Mouse (Mus musculus) heart, adult 2 months (tissue): ENCODE data around the gene Srr. TPM values are rescaled to one million over a fixed set of nuclear protein-coding genes. Genes with fewer than 3 reads are reported as not detected.
A peak's percentile ranks its signal among the peaks of the same experiment; 100 is the strongest.

Experiments
- DNase-seq, 2 experiments: peaks; one replicate each; pipeline ENCODE4 v3.0.0; 2021
- H3K27ac ChIP-seq: fragments of 200-600 bp; 2 replicates; pipeline ENCODE4 v1.8.1; 2022
- H3K27me3 ChIP-seq: fragments of 200-500 bp; 2 replicates; pipeline ENCODE4 v1.6.1; 2012; ENCODE audit warnings: mild to moderate bottlenecking, low read length, inconsistent platforms, mixed read lengths; ENCODE audit not compliant: control insufficient read depth, insufficient read depth
- H3K36me3 ChIP-seq: fragments of 200-500 bp; 2 replicates; pipeline ENCODE4 v1.6.1; 2012; ENCODE audit warnings: low read length, inconsistent platforms; ENCODE audit not compliant: control insufficient read depth, insufficient read depth
- H3K4me1 ChIP-seq: fragments of 200-500 bp; 2 replicates; pipeline ENCODE4 v1.6.1; 2011; ENCODE audit warnings: low read length; ENCODE audit not compliant: control insufficient read depth, insufficient read depth
- H3K4me3 ChIP-seq: fragments of 200-600 bp; 2 replicates; pipeline ENCODE4 v1.8.1; 2022
- H3K79me2 ChIP-seq: fragments of 200-500 bp; replicated peaks from 2 replicates; pipeline ENCODE4 v1.6.1; 2012; ENCODE audit warnings: mild to moderate bottlenecking, inconsistent platforms, low read length, moderate library complexity, mixed read lengths; ENCODE audit not compliant: control insufficient read depth, insufficient read depth
- H3K9ac ChIP-seq: fragments of 200-500 bp; 2 replicates; pipeline ENCODE4 v1.6.1; 2012; ENCODE audit warnings: low read depth, mild to moderate bottlenecking, control low read depth, inconsistent platforms, low read length, mixed read lengths
- CTCF ChIP-seq: fragments of 200-600 bp; IDR thresholded peaks from 2 replicates; pipeline ENCODE4 v1.8.1; 2022; ENCODE audit warnings: antibody characterized with exemption, mild to moderate bottlenecking, moderate library complexity
- EP300 ChIP-seq: fragments of 200-500 bp; IDR thresholded peaks from 2 replicates; pipeline ENCODE4 v1.6.1; 2011; ENCODE audit warnings: low read depth, low read length, control low read depth; ENCODE audit not compliant: insufficient read depth
- POLR2A ChIP-seq: fragments of 200-500 bp; IDR thresholded peaks from 2 replicates; pipeline ENCODE4 v1.6.1; 2011; ENCODE audit warnings: mild to moderate bottlenecking, low read depth, low read length, control low read depth; ENCODE audit not compliant: insufficient read depth
- WGBS: fragments of 180-500 bp; shearing (Covaris S2); methylation state at CpG from one replicate; pipeline ENCODE4 v1.1.7; 2018; 5-methylcytosine and 5-hydroxymethylcytosine counted together
- intact Hi-C: fragments of 180-260 bp; cut with DNase I; formaldehyde crosslinking; loops from one replicate; pipeline ENCODE4 v1.15.1; 2025
- polyA plus RNA-seq: library from polyadenylated mRNA; depleted of rRNA; stranded (reverse); fragments of >200 nt; gene quantifications from 2 replicates; pipeline ENCODE4 v1.2.3, GENCODE M21; 2012
- total RNA-seq, 2 experiments: library from RNA; stranded (reverse); gene quantifications; 2 replicates each; pipeline ENCODE4 v1.2.3; 2021

Srr gene
- total and polyA plus RNA-seq, 3 experiments: 12.6 to 31.7 (median 24.1) TPM

DNA sequence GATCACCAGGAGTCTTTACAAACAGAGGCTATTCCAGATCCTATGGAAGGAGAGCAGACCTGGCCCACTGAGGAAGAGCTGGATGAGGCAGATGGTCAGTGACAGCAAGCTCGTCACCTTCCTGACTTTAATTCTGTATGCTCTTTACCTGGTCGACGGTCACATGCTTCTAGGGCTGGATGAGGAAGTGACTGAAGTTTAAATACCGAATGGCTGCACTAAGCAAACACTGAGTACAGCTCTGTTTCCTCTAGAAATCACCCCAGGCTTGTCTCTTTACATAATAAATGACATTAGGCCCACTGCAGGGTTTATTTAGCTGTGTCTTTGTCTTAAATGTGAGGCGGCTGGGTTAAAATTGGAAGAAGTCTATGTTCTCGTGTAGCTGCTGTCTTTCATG, 24.2 kb downstream of the Srr start:
- intact Hi-C loops: no loop called here
- H3K79me2 ChIP-seq: no peaks in the 10 kb centered on the region; the same call in 1 of the 2 replicates
- no peak overlapping the region for H3K27ac ChIP-seq
- H3K36me3 ChIP-seq: peaks cover 1% of the 10 kb centered on the region; the same call in 1 of the 2 replicates
- TF ChIP-seq EP300: no peak
- no peak for TF ChIP-seq CTCF
- TF ChIP-seq POLR2A: no peak
- H3K27me3 ChIP-seq: no peaks in the 10 kb centered on the region
- 84% methylated on average over 6 of the region's 6 CpGs for WGBS
- no peak overlapping the region for H3K9ac ChIP-seq
- no peaks in the 10 kb centered on the region for H3K4me1 ChIP-seq
- H3K4me3 ChIP-seq: no peak overlapping the region
- DNase-seq: no peak

DNA sequence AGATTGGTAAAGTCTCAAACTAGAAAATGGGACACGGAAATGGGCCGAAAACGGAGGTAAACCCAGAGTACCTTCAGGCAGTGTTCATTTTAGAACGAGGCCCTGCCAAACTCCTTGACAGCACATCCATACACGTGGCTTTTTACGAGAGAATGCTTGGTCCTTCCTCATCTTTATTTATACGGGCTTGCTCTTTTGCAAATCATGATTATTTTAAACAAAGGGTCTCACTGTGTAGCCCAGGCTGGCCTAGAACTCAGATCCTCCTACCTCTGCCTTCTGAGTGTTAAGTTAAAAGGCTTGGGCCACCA, 27.3 kb downstream of the Srr start:
- no peak for TF ChIP-seq EP300
- TF ChIP-seq CTCF: no peak
- TF ChIP-seq POLR2A: no peak
- intact Hi-C loops: no loop called here

DNA sequence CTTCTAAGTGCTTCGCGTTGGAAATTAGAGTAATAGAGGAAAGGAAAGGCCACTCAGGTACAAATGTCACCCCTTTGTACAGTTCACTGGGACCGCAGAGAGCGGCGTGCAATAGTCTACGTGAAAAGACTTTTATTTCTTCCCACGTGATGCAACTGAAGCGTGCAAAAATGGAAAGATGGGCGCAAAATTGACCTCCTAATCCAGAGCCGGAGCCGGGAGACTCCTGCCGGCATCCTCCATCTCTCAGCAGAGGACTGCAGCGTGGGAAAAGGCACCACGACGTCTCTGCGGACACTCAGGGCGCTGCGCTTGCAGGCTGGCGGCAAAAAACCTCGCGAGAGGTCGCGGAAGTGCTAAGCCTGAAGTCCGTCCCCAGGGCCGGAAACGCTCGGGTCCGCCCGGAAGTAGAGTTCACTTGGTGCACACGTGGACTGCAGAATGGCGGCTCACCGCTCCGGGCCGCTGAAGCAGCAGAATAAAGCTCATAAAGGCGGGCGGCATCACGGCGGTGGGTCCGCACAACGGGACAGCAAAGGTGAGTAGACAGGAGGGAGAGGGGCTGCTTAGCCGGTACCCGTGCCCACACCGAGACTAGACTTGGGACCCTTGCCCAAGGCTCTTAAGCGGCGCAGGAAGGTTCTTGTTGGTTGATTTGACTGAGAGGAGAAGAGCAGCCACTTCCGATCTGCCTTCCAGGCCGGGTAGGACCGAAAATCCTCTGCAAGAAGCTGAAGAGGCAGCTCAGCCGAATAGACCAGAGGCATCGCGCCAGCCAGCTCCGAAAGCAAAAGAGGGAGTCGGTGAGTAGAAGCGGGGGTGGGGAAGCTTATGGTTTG, 27.9 kb downstream of the Srr start, which contains the start of gene Tsr1:
Tsr1 (plus strand) TSS at position 394 of the 839 bp plus-strand sequence.
- no peaks in the 10 kb centered on the region for H3K27me3 ChIP-seq
- H3K4me1 ChIP-seq: peaks cover 2% of the 10 kb centered on the region
- H3K9ac ChIP-seq: peak within 1 kb of the TSS; percentile 91
- intact Hi-C loops: no loop called here
- no peaks in the 10 kb centered on the region; the same call in 1 of the 2 replicates for H3K79me2 ChIP-seq
- H3K27ac ChIP-seq: peak within 1 kb of the TSS; percentile 72
- under 1% methylated on average over 54 of the region's 54 CpGs for WGBS
- peak within 1 kb of the TSS; percentile 95 for H3K4me3 ChIP-seq
- 0 out of 2 replicates have a peak, but pooled peaks cover 1% of the 10 kb centered on the region for H3K36me3 ChIP-seq
- peak; percentile 89 to 93 for DNase-seq
- TF ChIP-seq EP300 (0 out of 2 replicates have a peak, but pooled peaks have one; percentile 23), POLR2A (peak; percentile 89), CTCF (peak; percentile 19; the same call in 1 of the 2 replicates)

More for the DNA sequence above, 27.3 kb downstream of the Srr start:
- Histone ChIP-seq H3K4me3 (peak overlapping the region; percentile 95), H3K9ac (peak overlapping the region; percentile 72), H3K79me2 (no peaks in the 10 kb centered on the region; the same call in 1 of the 2 replicates), H3K36me3 (0 out of 2 replicates have a peak, but pooled peaks cover 1% of the 10 kb centered on the region), H3K27ac (peak overlapping the region; percentile 72), H3K4me1 (peaks cover 2% of the 10 kb centered on the region), H3K27me3 (no peaks in the 10 kb centered on the region)
- DNase-seq: no peak
- WGBS: 0% methylated on average over 7 of the region's 7 CpGs

DNA sequence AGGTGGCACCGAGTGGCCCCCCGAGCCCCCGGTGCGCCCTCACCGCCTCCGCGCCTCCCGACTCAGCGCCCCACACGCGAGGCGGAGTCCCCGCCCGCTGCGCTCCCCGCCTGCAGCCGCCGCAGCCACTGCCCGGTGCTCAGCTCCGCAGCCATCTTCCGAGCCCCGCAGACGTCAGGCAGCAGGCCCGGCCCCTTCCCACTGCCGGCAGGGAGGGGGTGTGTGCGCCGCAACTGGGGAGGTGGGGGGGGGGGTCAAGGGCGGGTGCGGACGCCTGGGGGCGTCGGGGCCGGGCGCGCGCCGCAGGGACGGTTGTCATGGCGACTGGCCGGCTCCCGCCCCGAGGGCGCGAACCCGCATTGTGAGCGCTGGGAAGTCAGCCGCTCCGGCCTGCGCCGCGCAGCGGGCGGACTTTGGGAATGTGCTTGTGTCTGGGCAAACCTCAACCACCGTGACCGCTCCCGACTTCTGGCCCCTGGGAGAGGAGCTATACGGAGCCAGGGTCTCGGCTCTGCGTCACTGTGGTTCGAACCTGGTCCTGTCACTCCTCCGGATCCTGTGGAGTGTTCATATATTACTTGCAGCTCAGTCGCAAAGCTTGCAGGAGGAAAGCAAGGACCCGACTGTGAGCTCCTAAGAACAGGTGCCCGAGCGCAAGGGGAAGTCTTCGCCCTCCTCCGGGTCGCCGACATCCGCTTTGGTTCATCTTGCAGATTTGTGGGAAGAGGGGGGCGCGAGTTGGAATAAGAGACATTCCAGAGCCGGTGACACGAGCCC, 28.7 kb downstream of the Srr start, which contains the start of gene Sgsm2:
Sgsm2 (minus strand) TSS at position 160 of the 777 bp plus-strand sequence.
- WGBS: 1% methylated on average over 74 of the region's 74 CpGs
- no peaks in the 10 kb centered on the region for H3K27me3 ChIP-seq
- H3K4me1 ChIP-seq: peaks cover 2% of the 10 kb centered on the region
- peak; percentile 78 to 80 for DNase-seq
- TF ChIP-seq POLR2A: no peak
- no peak for TF ChIP-seq CTCF
- TF ChIP-seq EP300: no peak
- peak within 1 kb of the TSS; percentile 72 for H3K27ac ChIP-seq
- H3K79me2 ChIP-seq: no peaks in the 10 kb centered on the region; the same call in none of the 2 replicates
- peak within 1 kb of the TSS; percentile 95 for H3K4me3 ChIP-seq
- 0 out of 2 replicates have a peak, but pooled peaks cover 1% of the 10 kb centered on the region for H3K36me3 ChIP-seq
- intact Hi-C loops: no loop called here
- peak within 1 kb of the TSS; percentile 91 for H3K9ac ChIP-seq

DNA sequence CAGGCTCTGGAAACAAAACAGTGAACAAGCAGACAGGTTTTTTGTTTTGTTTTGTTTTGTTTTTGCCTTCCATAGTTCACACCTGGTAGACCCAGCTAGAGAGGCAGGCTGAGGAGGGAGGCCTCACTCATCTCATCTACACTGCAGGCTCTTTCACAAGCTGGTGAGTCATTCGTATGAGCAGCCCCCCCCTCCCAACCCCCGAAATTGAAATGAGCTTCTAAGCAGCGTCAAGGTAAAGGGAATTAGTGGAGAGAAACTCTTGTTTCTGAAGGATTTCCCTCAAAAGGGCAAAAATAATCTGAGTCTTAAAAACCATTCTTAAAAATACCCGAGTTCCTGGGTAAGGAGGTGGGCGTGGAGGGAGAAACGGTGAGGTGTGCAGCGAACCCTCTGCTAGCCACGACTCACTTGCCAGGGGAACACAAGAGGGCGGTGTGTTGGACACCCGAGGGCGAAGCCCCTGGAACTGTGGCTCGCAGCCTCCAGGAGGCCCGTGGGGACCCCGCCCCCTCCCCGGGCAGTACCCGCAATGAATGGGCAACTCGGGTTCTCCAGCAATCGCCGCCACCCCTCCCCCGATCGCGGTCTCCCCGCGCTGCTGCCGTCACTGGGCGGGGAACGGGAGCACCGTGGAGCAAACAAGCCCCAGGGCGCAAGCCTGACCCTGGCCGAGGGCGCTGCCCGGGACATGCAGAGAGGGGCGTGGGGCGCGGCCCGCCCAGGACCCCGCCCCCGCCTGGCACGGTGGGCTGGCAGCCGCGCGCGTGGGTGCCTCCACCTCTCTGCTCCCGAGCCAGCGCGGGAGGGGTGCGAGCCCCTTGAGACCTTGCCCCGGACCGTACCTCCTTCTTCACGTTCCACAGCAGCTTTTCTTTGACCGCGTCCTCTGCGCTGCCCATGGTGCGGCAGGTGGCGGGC, 29.5 kb downstream of the Srr start:
- H3K27me3 ChIP-seq: no peaks in the 10 kb centered on the region
- peak overlapping the region; percentile 72 for H3K27ac ChIP-seq
- H3K79me2 ChIP-seq: no peaks in the 10 kb centered on the region; the same call in none of the 2 replicates
- TF ChIP-seq EP300 (no peak), POLR2A (no peak), CTCF (peak; percentile 55)
- 1% methylated on average over 49 of the region's 55 CpGs for WGBS
- peaks cover 2% of the 10 kb centered on the region for H3K4me1 ChIP-seq
- peak overlapping the region; percentile 95 for H3K4me3 ChIP-seq
- intact Hi-C loops: no loop called here
- no peaks in the 10 kb centered on the region for H3K36me3 ChIP-seq
- H3K9ac ChIP-seq: peak overlapping the region; percentile 91
- peak; percentile 74 to 77 for DNase-seq
